Mouse (Mus musculus) megakaryocyte-erythroid progenitor cell, adult 5-6 weeks (primary cell): ENCODE measurements at regions not wholly inside any gene's neighbourhood (a gene's known extent, or its start where the extent isn't known, plus 50 kb on each side); places are given as distances from the start of the nearest gene placed in this dataset.

Experiments
- ATAC-seq: replicated peaks from 2 replicates; pipeline ENCODE4 v1.8.0; 2016; ENCODE audit warnings: mild to moderate bottlenecking, inconsistent platforms; ENCODE audit not compliant: severe bottlenecking, poor library complexity, low FRiP score, low TSS enrichment

DNA sequence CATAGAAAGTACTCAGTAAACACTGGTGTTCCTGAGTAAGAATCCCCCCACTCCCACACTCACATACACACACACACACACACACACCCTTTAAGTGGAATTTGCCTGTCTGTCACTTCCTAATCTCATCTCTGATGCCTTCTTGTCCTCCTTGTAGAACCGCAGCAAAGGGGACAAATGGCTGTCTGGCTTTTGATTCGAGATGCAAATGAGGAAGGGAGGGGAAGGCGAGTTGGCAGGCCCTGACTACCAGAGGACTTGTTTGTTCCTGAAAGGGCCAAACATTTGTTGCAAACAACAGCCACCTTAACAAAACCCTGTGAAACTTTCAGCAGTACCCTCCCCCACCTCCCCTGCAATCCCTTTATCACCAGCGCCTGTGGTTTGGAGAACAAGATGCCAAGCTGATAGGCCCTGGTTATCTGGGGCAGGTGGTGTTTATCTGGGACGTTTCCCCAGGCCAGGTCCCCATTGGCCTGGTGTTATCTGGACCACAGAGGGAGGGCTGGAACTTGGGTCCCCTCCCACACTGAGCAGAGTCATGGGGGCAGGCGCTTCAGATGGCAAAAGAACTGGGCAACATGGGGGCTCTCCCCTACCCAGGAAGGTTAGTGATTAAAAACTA, 67.5 kb upstream of the Lhx1 start:
- ATAC-seq: peak; percentile 69

DNA sequence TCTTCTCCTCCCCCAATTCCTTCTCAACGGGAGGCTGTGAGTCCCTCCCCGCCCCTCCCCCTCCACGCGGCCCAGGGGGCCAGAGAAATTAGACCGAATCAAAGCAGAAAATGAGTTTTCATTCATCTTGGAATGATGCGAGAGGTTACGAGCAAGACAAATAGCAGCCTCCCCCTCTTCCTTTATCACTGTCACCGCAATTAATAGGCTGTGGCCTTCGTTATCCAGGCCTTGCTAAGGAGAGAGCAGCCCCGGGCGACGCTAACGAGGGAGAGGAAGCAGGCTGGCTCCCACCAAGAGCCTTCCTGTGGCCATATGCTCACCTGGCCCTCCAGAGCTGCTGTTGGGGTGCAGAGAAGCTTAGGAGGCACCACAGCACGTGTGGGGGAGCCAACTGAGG, 61.8 kb upstream of the Lhx1 start:
- no peak for ATAC-seq

DNA sequence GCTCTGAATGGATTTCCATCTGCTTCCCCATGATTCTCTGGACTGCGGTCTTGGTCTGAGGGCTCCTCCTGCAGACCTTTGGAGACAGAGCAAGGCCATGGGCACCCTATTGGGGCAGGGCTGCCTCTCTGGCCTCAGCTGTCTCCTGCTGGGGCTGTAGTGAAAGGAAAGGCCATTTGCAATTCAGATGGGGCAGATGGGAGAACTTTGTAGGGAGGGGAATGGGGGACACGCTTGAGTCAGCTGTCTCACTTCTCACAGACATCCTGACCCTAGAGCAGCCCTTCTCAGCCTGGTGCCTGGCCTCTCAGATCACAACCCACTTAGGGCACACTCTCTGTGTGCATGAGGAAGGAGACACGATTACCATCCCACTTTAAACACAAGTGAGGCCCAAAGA, 60.3 kb upstream of the Lhx1 start:
- ATAC-seq: no peak

DNA sequence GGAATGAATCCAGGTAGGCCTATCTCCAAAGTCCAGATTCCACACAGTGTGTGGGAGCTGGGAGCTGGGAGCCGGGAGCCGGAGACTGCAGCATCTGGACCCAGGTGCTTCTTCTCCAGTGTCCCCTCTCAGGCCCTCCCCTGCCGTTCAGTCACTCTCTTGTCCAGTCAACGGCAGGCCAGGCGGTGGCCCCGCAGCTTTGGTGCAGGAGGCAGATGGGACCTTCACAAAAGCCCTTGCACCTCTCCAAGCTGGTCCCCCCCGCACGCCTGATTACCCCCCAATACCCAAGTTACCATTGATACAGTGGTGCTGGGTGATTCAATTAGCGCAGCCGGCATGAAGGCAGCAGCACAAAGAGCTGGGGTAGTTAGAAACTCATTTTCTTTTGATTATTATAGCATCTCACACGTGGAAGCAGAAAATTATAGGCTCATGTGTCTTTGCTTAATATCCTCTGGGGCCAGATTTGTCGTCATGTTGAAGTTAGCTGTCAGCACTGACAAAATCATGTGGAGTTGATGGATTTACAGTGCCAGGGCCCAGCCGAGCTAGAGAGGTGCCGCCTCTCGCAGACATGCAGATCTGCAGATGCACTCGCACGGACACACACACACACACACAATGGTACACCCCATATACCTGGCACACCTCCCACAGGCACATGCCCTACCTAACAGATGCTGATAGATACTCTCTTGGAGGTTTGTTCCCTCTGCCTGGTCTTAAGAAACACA, 53.6 kb upstream of the Lhx1 start:
- no peak for ATAC-seq
